Mouse (Mus musculus): ENCODE data around the gene Cyp4a30b. TPM values are rescaled to one million over a fixed set of nuclear protein-coding genes. Genes with fewer than 3 reads are reported as not detected.
"Not testable (repeated sequence)": the region's sequence is repeated elsewhere in the genome, so short reads cannot be mapped to it uniquely, and the experiment has no call there.

Cyp4a30b gene
- not detected for polyA plus RNA-seq (2021)

- in situ Hi-C loops (cut with MboI; ENCODE audit: low pct_unique_long_range_greater_than_20kb) = loop anchor here (10.0 kb wide), 1 partner anchor 98 kb away; no protein-coding TSS in a partner anchor
- DNase-seq (ENCODE audit: low read depth, low spot score) (no peak), ATAC-seq (no peak)
- ChIA-PET CTCF (no interaction called here), POLR2A (no interaction called here)
- no peak for TF ChIP-seq CTCF (IDR thresholded peaks at IDR 0.05)
- H3K27me3 ChIP-seq = no peaks in the 10 kb centered on the region
These were observed at the start of gene Cyp4a30b for GRCm38 (mm10) chr4:115452304-115452703. Cyp4a30b (plus strand) TSS chr4:115452604.

GRCm38 (mm10) chr4:115411324-115411723, 41.1 kb upstream of the Cyp4a30b start, which contains the start of gene Cyp4a12b:
Cyp4a12b (plus strand) TSS chr4:115411624.
- ATAC-seq; DNase-seq (ENCODE audit: low read depth, low spot score); in situ Hi-C loops (cut with MboI; ENCODE audit: low pct_unique_long_range_greater_than_20kb); CTCF ChIA-PET; H3K27me3 ChIP-seq; POLR2A ChIA-PET: not testable (repeated sequence)

GRCm38 (mm10) chr4:115450577-115451137, 1.7 kb upstream of the Cyp4a30b start:
- in situ Hi-C loops (cut with MboI; ENCODE audit: low pct_unique_long_range_greater_than_20kb) = loop anchor here (10.0 kb wide), 1 partner anchor 96 kb away; no protein-coding TSS in a partner anchor
- ChIA-PET CTCF (interaction anchor here (1.1 kb wide), 1 partner anchor 10 kb away, joined by 3 read pairs; no protein-coding TSS in a partner anchor), POLR2A (no interaction called here)
- DNase-seq (ENCODE audit: low read depth, low spot score) (no peak), ATAC-seq (no peak)
- no peak for TF ChIP-seq CTCF (IDR thresholded peaks at IDR 0.05)
- H3K27me3 ChIP-seq = no peaks in the 10 kb centered on the region

GRCm38 (mm10) chr4:115473585-115473984, 21.2 kb downstream of the Cyp4a30b start:
- CTCF ChIA-PET; ATAC-seq; H3K27me3 ChIP-seq; POLR2A ChIA-PET; DNase-seq (ENCODE audit: low read depth, low spot score): not testable (repeated sequence)
- in situ Hi-C loops (cut with MboI; ENCODE audit: low pct_unique_long_range_greater_than_20kb) = loop anchor here (10.0 kb wide), 1 partner anchor 109 kb away; no protein-coding TSS in a partner anchor

- CTCF ChIA-PET; DNase-seq (ENCODE audit: low read depth, low spot score); ATAC-seq; POLR2A ChIA-PET; H3K27me3 ChIP-seq: not testable (repeated sequence)
- in situ Hi-C loops (cut with MboI; ENCODE audit: low pct_unique_long_range_greater_than_20kb) = loop anchor here (10.0 to 25.0 kb wide), 3 partner anchors 111 to 461 kb away; partner anchors contain the start of gene Dmbx1
These were observed 23.6 kb downstream of the Cyp4a30b start for GRCm38 (mm10) chr4:115476051-115476450.

- no peak for TF ChIP-seq CTCF (IDR thresholded peaks at IDR 0.05)
- DNase-seq (ENCODE audit: low read depth, low spot score) (no peak), ATAC-seq (no peak)
- ChIA-PET POLR2A (no interaction called here), CTCF (no interaction called here)
- in situ Hi-C loops (cut with MboI; ENCODE audit: low pct_unique_long_range_greater_than_20kb) = loop anchor here (25.0 kb wide), 2 partner anchors 231 to 456 kb away; partner anchors contain the start of gene Dmbx1
- H3K27me3 ChIP-seq = no peaks in the 10 kb centered on the region
These were observed 28.7 kb downstream of the Cyp4a30b start for GRCm38 (mm10) chr4:115481006-115481652.

DNA sequence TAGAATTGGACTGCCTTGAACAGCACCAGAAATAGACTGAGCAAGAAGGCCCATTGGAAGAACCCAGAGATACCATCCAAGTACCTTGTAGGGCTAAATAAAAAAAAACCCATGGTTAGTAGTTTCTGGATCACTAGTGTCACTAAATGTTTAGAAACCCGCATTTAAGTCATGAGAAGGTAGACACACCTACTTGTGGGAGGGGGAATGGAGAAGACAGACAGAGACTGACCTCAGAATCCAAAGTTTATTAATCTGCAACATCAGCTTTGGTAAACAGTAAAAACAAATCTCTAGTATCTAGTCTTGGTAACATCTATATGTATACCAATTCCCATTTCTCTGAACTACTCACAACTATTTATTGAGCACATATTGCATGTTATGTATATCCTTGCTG, 43.6 kb downstream of the Cyp4a30b start, which contains the start of gene Cyp4a14:
TSS of gene Cyp4a14 (minus strand) at position 142 of the 400 bp plus-strand sequence.
- in situ Hi-C loops (cut with MboI; ENCODE audit: low pct_unique_long_range_greater_than_20kb) = loop anchor here (25.0 kb wide), 2 partner anchors 216 to 441 kb away; partner anchors contain the start of gene Dmbx1
- TF ChIP-seq CTCF (IDR thresholded peaks at IDR 0.05) = no peak
- DNase-seq (ENCODE audit: low read depth, low spot score) (no peak), ATAC-seq (no peak)
- H3K27me3 ChIP-seq = no peaks in the 10 kb centered on the region
- ChIA-PET POLR2A (no interaction called here), CTCF (no interaction called here)

DNA sequence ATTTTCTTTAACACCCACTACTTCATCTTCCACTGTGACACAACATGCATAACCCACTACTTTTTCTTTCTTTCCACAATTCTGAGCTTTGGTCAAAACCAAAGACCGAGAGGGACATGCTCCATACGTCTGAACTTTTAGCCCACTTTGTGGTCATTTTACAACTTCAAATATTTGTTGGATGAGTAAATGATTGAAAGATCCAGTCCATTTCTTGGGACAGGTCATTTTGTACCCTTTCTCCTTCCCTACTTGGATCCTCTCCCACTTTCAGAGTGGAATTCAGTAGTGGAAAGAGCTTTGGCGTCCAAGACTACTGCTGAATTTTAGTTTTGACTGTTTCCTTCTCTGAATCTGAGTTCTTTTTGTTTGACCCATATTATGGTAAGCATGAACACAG, 45.1 kb downstream of the Cyp4a30b start:
- POLR2A ChIA-PET = no interaction called here
- ATAC-seq = no peak
- H3K27me3 ChIP-seq = no peaks in the 10 kb centered on the region
- in situ Hi-C loops (cut with MboI; ENCODE audit: low pct_unique_long_range_greater_than_20kb) = loop anchor here (25.0 kb wide), 2 partner anchors 215 to 440 kb away; partner anchors contain the start of gene Dmbx1
- no peak for DNase-seq (ENCODE audit: low read depth, low spot score)
- no peak for TF ChIP-seq CTCF (IDR thresholded peaks at IDR 0.05)
- CTCF ChIA-PET = no interaction called here

DNA sequence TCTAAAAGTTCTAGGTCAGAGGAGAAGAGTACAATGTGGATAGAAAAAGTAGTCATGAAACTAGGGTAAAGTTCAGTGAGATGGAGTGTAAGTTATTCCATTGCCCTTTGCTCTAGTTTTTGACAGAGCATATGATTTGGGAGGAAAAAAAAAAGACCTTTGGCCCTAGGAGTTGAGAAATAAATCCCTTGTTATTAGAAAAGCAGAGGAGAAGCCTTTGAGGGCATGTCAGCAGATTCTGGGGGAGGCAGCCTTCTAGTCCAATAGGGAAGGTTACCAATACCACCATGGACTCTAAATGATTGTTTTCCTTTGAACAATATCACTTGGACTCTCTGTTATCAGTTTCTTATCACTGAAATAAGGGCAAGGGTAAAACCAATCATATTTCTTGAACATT, 61.6 kb downstream of the Cyp4a30b start:
- CTCF ChIA-PET; DNase-seq (ENCODE audit: low read depth, low spot score); H3K27me3 ChIP-seq; ATAC-seq; POLR2A ChIA-PET: not testable (repeated sequence)
- in situ Hi-C loops (cut with MboI; ENCODE audit: low pct_unique_long_range_greater_than_20kb) = loop anchor here (10.0 kb wide), 1 partner anchor 81 kb away; no protein-coding TSS in a partner anchor

DNA sequence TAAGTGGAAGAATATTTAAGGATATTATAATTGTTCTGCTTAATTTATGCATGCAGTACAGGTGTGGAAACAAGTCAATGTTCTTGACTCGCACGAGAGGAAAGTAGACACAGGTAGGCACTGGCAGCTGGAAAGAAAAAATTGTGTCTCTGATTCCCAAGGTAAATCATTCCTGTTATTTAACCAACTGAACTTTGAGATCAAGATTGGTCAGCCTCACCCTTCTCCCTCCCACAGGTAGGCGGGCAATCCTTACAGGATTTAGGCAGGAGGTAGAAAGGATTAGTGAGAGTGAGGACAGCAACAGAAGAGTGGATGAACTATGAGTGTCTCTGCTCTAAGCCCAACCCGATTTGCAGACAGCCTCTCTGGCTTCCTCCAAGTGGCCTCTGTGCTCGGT, 65.6 kb downstream of the Cyp4a30b start, which contains the start of gene Cyp4a10:
TSS of gene Cyp4a10 (plus strand) at position 265 of the 400 bp plus-strand sequence.
- CTCF ChIA-PET; H3K27me3 ChIP-seq; ATAC-seq; DNase-seq (ENCODE audit: low read depth, low spot score); POLR2A ChIA-PET: not testable (repeated sequence)
- in situ Hi-C loops (cut with MboI; ENCODE audit: low pct_unique_long_range_greater_than_20kb) = loop anchor here (10.0 kb wide), 1 partner anchor 77 kb away; no protein-coding TSS in a partner anchor

DNA sequence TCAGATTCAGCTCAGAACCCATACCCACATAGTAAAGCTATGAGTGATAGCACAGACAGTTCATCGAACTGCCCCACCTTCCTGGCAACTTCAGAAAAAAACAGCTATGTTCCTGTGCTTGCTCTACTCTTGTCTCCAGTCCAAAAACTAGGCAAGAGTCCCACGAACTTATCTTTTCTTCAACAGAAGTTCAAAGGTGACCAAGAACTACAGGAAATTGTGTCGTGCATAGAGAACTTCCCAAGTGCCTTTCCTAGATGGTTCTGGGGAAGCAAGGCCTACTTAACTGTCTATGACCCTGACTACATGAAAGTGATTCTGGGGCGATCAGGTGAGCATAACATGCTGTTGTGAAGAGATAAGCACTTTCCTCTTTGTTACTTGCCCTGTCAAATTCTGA, 67.0 kb downstream of the Cyp4a30b start:
- CTCF ChIA-PET = no interaction called here
- in situ Hi-C loops (cut with MboI; ENCODE audit: low pct_unique_long_range_greater_than_20kb) = loop anchor here (10.0 kb wide), 1 partner anchor 75 kb away; no protein-coding TSS in a partner anchor
- no peaks in the 10 kb centered on the region for H3K27me3 ChIP-seq
- POLR2A ChIA-PET = no interaction called here
- ATAC-seq = no peak
- TF ChIP-seq CTCF (IDR thresholded peaks at IDR 0.05) = no peak
- DNase-seq (ENCODE audit: low read depth, low spot score) = no peak

Other genes with a start within 250 kb of the Cyp4a30b start
- gene Cyp4a29, start 210.5 kb upstream of the Cyp4a30b start, polyA plus RNA-seq (2021) = not detected
- 0.44 TPM for gene Cyp4a12a, start 153.6 kb upstream of the Cyp4a30b start, polyA plus RNA-seq (2021)
- gene Cyp4a12b, start 41.0 kb upstream of the Cyp4a30b start, polyA plus RNA-seq (2021) = 0.22 TPM
- not detected for gene Cyp4a14, start 43.5 kb downstream of the Cyp4a30b start, polyA plus RNA-seq (2021)
- not detected for gene Cyp4a10, start 65.7 kb downstream of the Cyp4a30b start, polyA plus RNA-seq (2021)
- gene Cyp4a31, start 111.0 kb downstream of the Cyp4a30b start, polyA plus RNA-seq (2021) = not detected
- gene Cyp4a32, start 148.4 kb downstream of the Cyp4a30b start, polyA plus RNA-seq (2021) = not detected
- 0.19 TPM for gene Cyp4b1, start 195.1 kb downstream of the Cyp4a30b start, polyA plus RNA-seq (2021)

Data from Patski (cell line).